Mouse (Mus musculus): ENCODE measurements around the gene Ciapin1. TPM values are rescaled to one million over a fixed set of nuclear protein-coding genes. Genes with fewer than 3 reads are reported as not detected.

The Ciapin1 gene
- total RNA-seq, 2 experiments from 2014 or later = 84.3 to 84.6 TPM

GRCm38 (mm10) chr8:94781155-94781837 lies 56.9 kb downstream of the Ciapin1 start:
- intact Hi-C loops (cut with DNase I) = no loop called here
- no peak for DNase-seq

- DNase-seq = no peak
- intact Hi-C loops (cut with DNase I) = no loop called here
Observed at GRCm38 (mm10) chr8:94780491-94781154, 57.5 kb downstream of the Ciapin1 start.

GRCm38 (mm10) chr8:94779534-94780294 lies 58.4 kb downstream of the Ciapin1 start:
- no peak for DNase-seq
- intact Hi-C loops (cut with DNase I) = no loop called here

DNA sequence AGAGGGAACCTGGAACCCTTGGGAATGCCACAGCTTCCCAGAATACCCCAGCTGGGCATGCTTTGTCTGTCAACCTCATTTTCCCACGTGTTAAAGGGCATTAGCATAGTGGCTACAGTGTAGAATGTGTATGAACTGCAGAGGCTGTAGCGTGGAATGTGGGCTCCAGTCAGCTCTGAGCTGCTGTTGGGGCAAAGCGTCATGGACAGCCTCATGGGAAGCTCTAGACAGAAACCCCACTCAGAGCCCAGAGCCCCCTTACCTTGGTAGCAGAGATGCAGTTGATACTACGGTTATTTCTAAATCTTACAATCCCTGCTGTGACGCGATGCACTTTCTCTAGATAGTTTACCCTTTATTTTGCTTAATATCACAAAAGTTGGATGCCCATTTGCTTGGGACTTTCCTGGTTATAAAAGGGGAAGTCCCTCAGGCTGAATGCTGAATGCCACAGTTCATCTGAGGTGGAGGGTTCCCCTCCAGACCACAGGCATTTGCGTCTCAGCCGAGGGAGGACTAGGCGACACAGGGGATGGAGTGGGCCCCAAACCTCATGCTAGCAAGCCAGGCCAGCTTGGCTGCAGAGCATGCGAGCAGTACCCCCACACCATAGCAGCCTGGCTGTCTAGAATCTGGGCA lies 59.1 kb downstream of the Ciapin1 start:
- DNase-seq = no peak
- intact Hi-C loops (cut with DNase I) = no loop called here

DNA sequence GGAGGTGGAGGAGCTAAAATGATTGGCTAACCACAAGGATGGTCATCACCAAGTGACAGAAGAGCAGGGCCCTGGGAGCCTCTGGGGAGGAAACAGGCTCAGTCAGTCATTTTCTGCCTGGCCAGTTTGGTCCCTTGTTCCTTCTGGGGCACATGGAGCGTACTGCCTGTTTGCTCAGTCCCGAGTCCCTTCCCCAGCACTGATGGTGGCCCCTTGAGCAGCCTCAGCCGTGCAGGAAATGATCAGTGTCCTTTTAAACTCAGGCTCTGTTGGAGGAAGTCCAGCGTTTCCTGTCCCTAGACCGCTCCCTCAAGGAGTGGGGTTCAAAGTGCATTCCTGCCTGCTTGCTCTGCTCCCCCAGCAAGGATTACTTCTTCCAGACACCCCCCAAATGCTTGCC lies 59.7 kb downstream of the Ciapin1 start:
- DNase-seq = no peak
- intact Hi-C loops (cut with DNase I) = no loop called here

DNA sequence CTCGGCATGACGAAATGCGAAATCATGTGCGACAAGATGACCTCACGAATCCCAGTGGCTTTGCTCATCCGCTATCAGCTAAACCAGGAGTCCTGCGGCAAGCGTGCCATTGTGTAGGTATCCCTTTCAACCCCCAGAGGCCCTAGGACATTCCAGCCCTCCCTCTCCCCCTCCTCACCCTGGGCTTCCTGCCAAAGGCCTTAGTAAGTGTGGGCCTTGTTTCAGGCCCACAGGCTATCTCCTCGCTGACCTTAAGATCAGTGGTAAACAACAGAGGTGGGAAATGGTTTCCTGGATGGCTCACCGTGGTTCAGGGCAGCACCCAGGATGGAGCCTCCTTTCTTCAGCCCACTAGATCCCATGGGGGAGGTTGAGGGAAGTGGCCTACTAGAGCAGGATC lies 60.1 kb downstream of the Ciapin1 start:
- no peak for DNase-seq
- intact Hi-C loops (cut with DNase I) = no loop called here

GRCm38 (mm10) chr8:94776346-94776745 lies 61.8 kb downstream of the Ciapin1 start:
- no peak for DNase-seq
- intact Hi-C loops (cut with DNase I) = no loop called here

- no peak for DNase-seq
- intact Hi-C loops (cut with DNase I) = no loop called here
Observed at GRCm38 (mm10) chr8:94774601-94775000, 63.6 kb downstream of the Ciapin1 start.

- intact Hi-C loops (cut with DNase I) = loop anchor here (2.0 kb wide), 1 partner anchor 69 kb away; no protein-coding TSS in a partner anchor
Observed at GRCm38 (mm10) chr8:94773700-94774171, 64.4 kb downstream of the Ciapin1 start.

DNA sequence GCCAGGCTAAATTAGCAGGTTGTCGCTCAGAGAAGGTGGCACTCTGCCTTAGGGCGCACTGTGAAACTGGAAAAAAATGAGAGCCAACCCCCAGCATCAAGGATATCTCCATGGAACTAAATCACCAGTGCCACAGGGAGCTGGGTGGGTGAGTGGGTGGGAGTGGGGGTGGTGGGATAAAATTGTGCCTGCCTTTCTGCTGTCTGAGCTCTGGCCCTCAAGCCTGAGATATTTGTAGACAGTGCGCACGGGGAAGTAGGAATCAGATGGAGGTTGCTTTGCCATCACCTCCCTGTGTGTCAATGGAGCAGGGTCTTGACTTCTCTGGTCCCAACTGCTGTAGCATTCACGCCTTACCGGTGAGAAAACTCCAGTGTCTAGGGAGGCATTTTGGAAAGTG lies 65.1 kb downstream of the Ciapin1 start:
- intact Hi-C loops (cut with DNase I) = loop anchor here (2.0 kb wide), 1 partner anchor 68 kb away; no protein-coding TSS in a partner anchor
- DNase-seq = no peak

More at GRCm38 (mm10) chr8:94773700-94774171, 64.4 kb downstream of the Ciapin1 start:
- DNase-seq = no peak

GRCm38 (mm10) chr8:94771941-94772670 lies 66.1 kb downstream of the Ciapin1 start, which contains the start of gene Cx3cl1:
TSS of gene Cx3cl1 (plus strand) at chr8:94772009.
- intact Hi-C loops (cut with DNase I) = loop anchor here (2.0 kb wide), 1 partner anchor 67 kb away; no protein-coding TSS in a partner anchor
- peak; percentile 71 for DNase-seq

- intact Hi-C loops (cut with DNase I) = no loop called here
- peak; percentile 74 for DNase-seq
Observed at GRCm38 (mm10) chr8:94770945-94771344, 67.2 kb downstream of the Ciapin1 start.

Other genes with a start within 250 kb of the Ciapin1 start
- gene Rspry1, start 236.4 kb downstream of the Ciapin1 start, total RNA-seq (2021) = 10 to 100 TPM; 42.9 to 47.7 TPM
- gene Fam192a, start 236.4 kb downstream of the Ciapin1 start, total RNA-seq (2021) = 10 to 100 TPM; 39.0 to 54.3 TPM
- gene Arl2bp, start 171.8 kb downstream of the Ciapin1 start, total RNA-seq (2021) = 100 to 1,000 TPM; 134 to 140 TPM
- gene Pllp, start 142.1 kb downstream of the Ciapin1 start, total RNA-seq (2021) = 1 to 10 TPM; 7.3 to 8.5 TPM
- not detected for gene Ccl22, start 92.8 kb downstream of the Ciapin1 start, total RNA-seq (2021)
- 100 to 1,000 TPM in 1 of 2 experiments, 10 to 100 TPM in 1; 88.5 to 111 TPM for gene Cx3cl1, start 66.3 kb downstream of the Ciapin1 start, total RNA-seq (2021)
- 1 to 10 TPM; 2.4 to 2.8 TPM for gene Ccl17, start 27.9 kb downstream of the Ciapin1 start, total RNA-seq (2021)
- 10 to 100 TPM; 41.8 to 42.4 TPM for gene Coq9, start within 50 bp of the Ciapin1 start, total RNA-seq (2021)
- 10 to 100 TPM; 53.6 to 63.3 TPM for gene Polr2c, start 19.1 kb upstream of the Ciapin1 start, total RNA-seq (2021)
- gene Dok4, start 38.0 kb upstream of the Ciapin1 start, total RNA-seq (2021) = 100 to 1,000 TPM; 181 to 191 TPM
- gene Ccdc102a, start 79.7 kb upstream of the Ciapin1 start, total RNA-seq (2021) = 1 to 10 TPM; 4.9 to 5.5 TPM
- under 1 TPM in 1 of 2 experiments, not detected in 1; 0.74 TPM for gene Adgrg5, start 85.3 kb upstream of the Ciapin1 start, total RNA-seq (2021)
- gene Adgrg1, start 136.4 kb upstream of the Ciapin1 start, total RNA-seq (2021) = 100 to 1,000 TPM; 125 to 153 TPM
- gene Adgrg3, start 179.3 kb upstream of the Ciapin1 start, total RNA-seq (2021) = 1 to 10 TPM; 1.1 to 2.1 TPM
- 1 to 10 TPM; 2.7 to 3.0 TPM for gene Drc7, start 216.7 kb upstream of the Ciapin1 start, total RNA-seq (2021)
- gene Katnb1, start 242.8 kb upstream of the Ciapin1 start, total RNA-seq (2021) = 10 to 100 TPM; 49.9 to 52.4 TPM

Data from left cerebral cortex, postnatal 4 days (tissue).